Mouse (Mus musculus) liver, embryonic 16.5 days (tissue): Measurements from ENCODE around the gene Tlcd2. TPM values are rescaled to one million over a fixed set of nuclear protein-coding genes. Genes with fewer than 3 reads are reported as not detected.

ENCODE experiments used
- ATAC-seq: fragments of 200-750 bp; cut with Nextera tagmentation; 2 replicates; pipeline ENCODE4 v1.8.0; 2017; ENCODE audit warnings: low read depth, mild to moderate bottlenecking, moderate number of reproducible peaks, moderate library complexity
- H3K27ac ChIP-seq: fragments of 300-500 bp; sonication (generic); 2 replicates; pipeline ENCODE4 v1.5.1; 2014; ENCODE audit warnings: mild to moderate bottlenecking, low read length
- H3K27me3 ChIP-seq: fragments of 300-500 bp; sonication (generic); 2 replicates; pipeline ENCODE4 v1.6.1; 2014; ENCODE audit warnings: low read depth, low read length, mixed read lengths; ENCODE audit not compliant: control insufficient read depth, insufficient read depth
- H3K36me3 ChIP-seq: fragments of 300-500 bp; sonication (generic); 2 replicates; pipeline ENCODE4 v1.6.1; 2014; ENCODE audit warnings: mild to moderate bottlenecking; ENCODE audit not compliant: control insufficient read depth, insufficient read depth
- H3K4me1 ChIP-seq: fragments of 300-500 bp; sonication (generic); 2 replicates; pipeline ENCODE4 v1.6.1; 2014; ENCODE audit warnings: low read depth, low read length, mixed read lengths; ENCODE audit not compliant: control insufficient read depth
- H3K4me2 ChIP-seq: fragments of 300-500 bp; sonication (generic); 2 replicates; pipeline ENCODE4 v1.6.1; 2014; ENCODE audit warnings: low read depth, low read length, mixed read lengths
- H3K4me3 ChIP-seq: fragments of 300-500 bp; sonication (generic); 2 replicates; pipeline ENCODE4 v1.5.1; 2014; ENCODE audit warnings: low read depth, mild to moderate bottlenecking, low read length
- H3K9ac ChIP-seq: fragments of 300-500 bp; sonication (generic); 2 replicates; pipeline ENCODE4 v1.6.1; 2014; ENCODE audit warnings: low read depth, low read length
- H3K9me3 ChIP-seq: fragments of 300-500 bp; sonication (generic); replicated peaks from 2 replicates; pipeline ENCODE4 v1.6.1; 2016; ENCODE audit warnings: low read length; ENCODE audit not compliant: control insufficient read depth
- WGBS: fragments of 180-500 bp; shearing (Covaris S2); extraction: QIAGEN DNeasy Blood & Tissue Kit; methylation state at CpG from one replicate; pipeline ENCODE4 v1.1.7; 2014; ENCODE audit not compliant: insufficient replicate concordance; 5-methylcytosine and 5-hydroxymethylcytosine counted together
- polyA plus RNA-seq: library from polyadenylated mRNA; unstranded; fragments of >200 nt; fragmentation: Nextera tagmentation; extraction: Ambion mirVana; gene quantifications from 2 replicates; pipeline ENCODE4 v1.2.1, GENCODE M21; 2015

Tlcd2 gene
- 19.6 and 20.4 TPM in 2 replicates for polyA plus RNA-seq

- under 1% methylated on average over 46 of the region's 46 CpGs for WGBS
- Histone ChIP-seq H3K9me3 (no peaks in the 10 kb centered on the region), H3K9ac (peak within 1 kb of the TSS; percentile 83), H3K27ac (peak within 1 kb of the TSS; percentile 98), H3K4me3 (peak within 1 kb of the TSS; percentile 77), H3K36me3 (peaks cover 24% of the 10 kb centered on the region), H3K27me3 (no peaks in the 10 kb centered on the region), H3K4me1 (peaks cover 57% of the 10 kb centered on the region), H3K4me2 (peak within 1 kb of the TSS; percentile 87)
- ATAC-seq: peak; percentile 81
Observed at GRCm38 (mm10) chr11:75460844-75461742, at the start of gene Tlcd2. TSS of gene Tlcd2 (plus strand) at chr11:75461715.

DNA sequence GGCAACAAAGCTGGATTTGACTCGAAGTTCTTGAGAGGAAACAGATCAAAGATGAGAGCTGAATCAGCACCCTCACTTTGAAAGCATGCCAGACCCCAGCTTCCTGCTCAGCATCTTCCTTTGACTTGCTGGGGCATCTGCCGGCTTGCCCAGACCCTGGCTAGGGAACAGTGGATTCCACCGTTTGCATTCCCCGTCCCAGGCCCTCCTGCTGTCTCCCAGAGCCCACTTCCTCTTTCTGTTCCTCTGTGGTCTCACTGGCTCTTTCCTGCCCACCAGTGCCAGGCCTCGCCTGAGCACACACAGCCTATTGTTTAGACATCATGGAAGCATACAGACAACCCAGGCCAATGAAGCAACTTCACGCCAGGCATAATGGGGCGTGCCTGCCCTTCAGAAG, 46.4 kb upstream of the Tlcd2 start:
- H3K27ac ChIP-seq: no peak overlapping the region
- H3K4me3 ChIP-seq: no peak overlapping the region
- H3K9ac ChIP-seq: no peak overlapping the region
- H3K4me2 ChIP-seq: no peak overlapping the region
- 20% methylated on average over 7 of the region's 7 CpGs for WGBS
- H3K4me1 ChIP-seq: no peaks in the 10 kb centered on the region; the same call in 1 of the 2 replicates
- H3K27me3 ChIP-seq: no peaks in the 10 kb centered on the region
- ATAC-seq: peak; percentile 41
- no peaks in the 10 kb centered on the region for H3K9me3 ChIP-seq
- no peaks in the 10 kb centered on the region for H3K36me3 ChIP-seq

- ATAC-seq: no peak
- Histone ChIP-seq H3K9ac (no peak overlapping the region), H3K36me3 (no peaks in the 10 kb centered on the region), H3K27me3 (no peaks in the 10 kb centered on the region), H3K4me3 (no peak overlapping the region), H3K4me2 (no peak overlapping the region), H3K4me1 (no peaks in the 10 kb centered on the region), H3K27ac (no peak overlapping the region), H3K9me3 (no peaks in the 10 kb centered on the region)
- 61% methylated on average over 13 of the region's 13 CpGs for WGBS
Observed at GRCm38 (mm10) chr11:75415994-75416393, 45.5 kb upstream of the Tlcd2 start.

GRCm38 (mm10) chr11:75420037-75420436, 41.5 kb upstream of the Tlcd2 start:
- H3K4me3 ChIP-seq: no peak overlapping the region
- no peaks in the 10 kb centered on the region for H3K36me3 ChIP-seq
- 68% methylated on average over 7 of the region's 7 CpGs for WGBS
- H3K27me3 ChIP-seq: no peaks in the 10 kb centered on the region
- no peaks in the 10 kb centered on the region for H3K9me3 ChIP-seq
- ATAC-seq: no peak
- no peak overlapping the region for H3K27ac ChIP-seq
- no peak overlapping the region for H3K4me2 ChIP-seq
- no peak overlapping the region for H3K9ac ChIP-seq
- no peaks in the 10 kb centered on the region; the same call in 1 of the 2 replicates for H3K4me1 ChIP-seq

GRCm38 (mm10) chr11:75420810-75421374, 40.6 kb upstream of the Tlcd2 start:
- Histone ChIP-seq H3K27me3 (no peaks in the 10 kb centered on the region), H3K9ac (no peak overlapping the region), H3K4me2 (peak overlapping the region; percentile 25), H3K27ac (no peak overlapping the region), H3K4me3 (peak overlapping the region; percentile 52), H3K36me3 (no peaks in the 10 kb centered on the region), H3K4me1 (no peaks in the 10 kb centered on the region; the same call in 1 of the 2 replicates), H3K9me3 (no peaks in the 10 kb centered on the region)
- WGBS: 43% methylated on average over 5 of the region's 5 CpGs
- no peak for ATAC-seq

GRCm38 (mm10) chr11:75421375-75422012, 40.0 kb upstream of the Tlcd2 start:
- Histone ChIP-seq H3K27ac (0 out of 2 replicates have a peak overlapping the region, but pooled peaks have one; percentile 38), H3K9me3 (no peaks in the 10 kb centered on the region), H3K4me3 (peak overlapping the region; percentile 52), H3K4me2 (peak overlapping the region; percentile 25), H3K36me3 (no peaks in the 10 kb centered on the region), H3K9ac (peak overlapping the region; percentile 30), H3K27me3 (no peaks in the 10 kb centered on the region), H3K4me1 (no peaks in the 10 kb centered on the region; the same call in 1 of the 2 replicates)
- no peak for ATAC-seq
- 51% methylated on average over 6 of the region's 6 CpGs for WGBS

GRCm38 (mm10) chr11:75422013-75422792, 39.3 kb upstream of the Tlcd2 start, which contains the start of gene Serpinf1:
TSS of gene Serpinf1 (minus strand) at chr11:75422701.
- no peaks in the 10 kb centered on the region for H3K27me3 ChIP-seq
- H3K4me1 ChIP-seq: no peaks in the 10 kb centered on the region; the same call in 1 of the 2 replicates
- H3K9me3 ChIP-seq: no peaks in the 10 kb centered on the region
- peak within 1 kb of the TSS; percentile 30 for H3K9ac ChIP-seq
- peak within 1 kb of the TSS; percentile 52 for H3K4me3 ChIP-seq
- WGBS: 27% methylated on average over 10 of the region's 10 CpGs
- peak; percentile 46 for ATAC-seq
- H3K27ac ChIP-seq: peak within 1 kb of the TSS; percentile 64; the same call in 1 of the 2 replicates
- H3K36me3 ChIP-seq: no peaks in the 10 kb centered on the region
- H3K4me2 ChIP-seq: peak within 1 kb of the TSS; percentile 25

DNA sequence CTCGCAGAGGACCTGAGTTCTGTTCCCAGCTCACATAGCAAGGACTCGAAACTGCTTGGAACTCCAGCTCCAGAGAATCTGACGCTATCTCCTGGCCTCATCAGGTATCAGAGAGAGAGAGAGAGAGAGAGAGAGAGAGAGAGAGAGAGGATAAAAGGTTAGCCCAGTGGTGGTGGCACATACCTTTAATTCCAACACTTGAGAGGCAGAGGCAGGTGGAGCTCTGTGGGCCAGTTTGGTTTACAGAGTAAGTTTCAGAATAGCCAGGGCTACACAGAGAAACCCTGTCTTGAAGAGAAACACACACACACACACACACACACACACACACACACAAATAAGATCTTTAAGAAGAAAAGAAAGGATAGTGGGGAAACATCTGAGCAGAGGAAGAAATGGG, 38.4 kb upstream of the Tlcd2 start:
- Histone ChIP-seq H3K9ac (no peak overlapping the region), H3K4me2 (no peak overlapping the region), H3K27ac (no peak overlapping the region), H3K9me3 (no peaks in the 10 kb centered on the region), H3K4me1 (no peaks in the 10 kb centered on the region; the same call in 1 of the 2 replicates), H3K4me3 (no peak overlapping the region), H3K36me3 (no peaks in the 10 kb centered on the region), H3K27me3 (no peaks in the 10 kb centered on the region)
- 59% methylated on average over 3 of the region's 3 CpGs for WGBS
- ATAC-seq: no peak
